Mouse (Mus musculus): Measurements from ENCODE around the gene Gnai2. TPM values are rescaled to one million over a fixed set of nuclear protein-coding genes. Genes with fewer than 3 reads are reported as not detected.
"Not testable (repeated sequence)": the region's sequence is repeated elsewhere in the genome, so short reads cannot be mapped to it uniquely, and the experiment has no call there.

The Gnai2 gene
- polyA plus RNA-seq (2012; rRNA removed): 752 and 1,030 TPM in 2 replicates

DNA sequence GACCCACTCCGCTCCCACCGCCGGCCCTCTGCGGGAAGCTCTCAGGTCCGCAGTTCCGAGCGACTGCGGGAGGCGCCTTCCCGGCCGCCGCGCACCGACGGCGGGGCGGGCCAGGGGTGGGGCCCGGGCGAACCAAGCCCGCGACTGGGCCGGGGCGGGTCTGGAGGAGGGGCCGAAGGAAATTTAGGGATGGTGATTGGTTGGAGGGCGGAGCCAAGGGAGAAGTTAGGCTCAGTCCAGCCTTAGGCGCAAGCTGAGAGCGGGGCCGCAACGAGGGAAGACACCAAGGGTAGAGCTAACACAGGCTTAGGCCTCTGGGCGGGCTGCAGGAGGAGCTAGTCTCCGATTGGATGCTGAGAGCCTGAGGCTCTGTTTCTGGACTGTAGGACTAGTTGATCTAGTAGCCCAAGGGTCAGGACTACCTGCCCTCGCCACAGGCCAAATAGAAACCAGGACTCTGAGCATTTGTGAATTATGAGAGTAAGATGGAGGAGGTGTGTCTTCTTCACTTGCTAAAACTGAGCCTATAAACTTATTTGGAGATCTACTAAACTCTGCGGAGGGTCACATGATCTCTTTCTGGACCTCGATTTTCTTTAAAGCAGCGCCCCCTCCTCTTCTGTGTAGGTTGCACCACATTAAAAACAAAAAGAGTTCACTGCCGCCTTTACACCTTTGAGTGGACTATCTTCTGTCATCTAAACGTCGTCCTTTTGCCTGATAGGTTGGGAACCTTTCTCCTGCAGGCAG, at the start of gene Gnai2:
Gene Gnai2 (minus strand): TSS at position 89 of the 750 bp plus-strand sequence.
- Histone ChIP-seq H3K27me3 (ENCODE audit: control insufficient read depth, insufficient read depth, low read length) (no peaks in the 10 kb centered on the region), H3K27ac (ENCODE audit: insufficient read depth, low read length) (peak within 1 kb of the TSS; percentile 96), H3K4me3 (ENCODE audit: extremely low read depth, insufficient read depth, insufficient read length) (peak within 1 kb of the TSS; percentile 99), H3K36me3 (ENCODE audit: control insufficient read depth, insufficient read depth, low read length) (peaks cover 4% of the 10 kb centered on the region; the same call in 1 of the 2 replicates), H3K4me1 (ENCODE audit: control insufficient read depth, insufficient read depth, insufficient read length) (peaks cover 32% of the 10 kb centered on the region; the same call in 1 of the 2 replicates)
- WGBS: 2% methylated on average over 38 of the region's 38 CpGs
- DNase-seq (ENCODE audit: low read depth in 1 of 2, low spot score in 2 of 2): peak; percentile 89 to 98
- TF ChIP-seq POLR2A (IDR thresholded peaks at IDR 0.05; ENCODE audit: low read depth, low read length) (peak; percentile 76), CTCF (IDR thresholded peaks at IDR 0.05; ENCODE audit: extremely low read depth, insufficient read depth, insufficient read length, insufficient replicate concordance) (no peak)

DNA sequence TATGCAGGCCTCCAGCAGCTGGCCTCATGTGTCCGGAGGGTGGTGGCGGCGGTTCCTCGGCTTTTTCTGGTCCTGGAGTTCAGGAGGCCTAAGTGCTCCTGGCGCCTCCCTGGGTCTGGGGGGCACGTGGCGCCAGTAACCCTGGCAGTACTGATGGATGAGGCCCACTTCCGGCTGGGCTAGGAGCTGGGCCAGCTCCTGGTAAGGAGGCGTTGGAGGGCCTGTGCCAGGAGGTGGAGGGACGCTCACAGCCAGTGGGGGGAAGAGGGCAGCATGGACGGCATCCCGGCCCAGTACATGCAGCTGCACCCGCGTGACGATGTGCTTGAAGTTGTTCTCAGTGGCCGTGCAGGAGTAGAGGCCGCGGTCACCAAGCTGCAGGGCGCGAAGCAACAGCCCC, 47.2 kb upstream of the Gnai2 start:
- Histone ChIP-seq H3K27me3 (ENCODE audit: control insufficient read depth, insufficient read depth, low read length) (no peaks in the 10 kb centered on the region), H3K27ac (ENCODE audit: insufficient read depth, low read length) (no peak overlapping the region), H3K36me3 (ENCODE audit: control insufficient read depth, insufficient read depth, low read length) (no peaks in the 10 kb centered on the region), H3K4me3 (ENCODE audit: extremely low read depth, insufficient read depth, insufficient read length) (no peak overlapping the region), H3K4me1 (ENCODE audit: control insufficient read depth, insufficient read depth, insufficient read length) (no peaks in the 10 kb centered on the region)
- WGBS: 81% methylated on average over 20 of the region's 20 CpGs
- no peak for TF ChIP-seq POLR2A (IDR thresholded peaks at IDR 0.05; ENCODE audit: low read depth, low read length)
- no peak for TF ChIP-seq CTCF (IDR thresholded peaks at IDR 0.05; ENCODE audit: extremely low read depth, insufficient read depth, insufficient read length, insufficient replicate concordance)
- DNase-seq (ENCODE audit: low read depth in 1 of 2, low spot score in 2 of 2): no peak

DNA sequence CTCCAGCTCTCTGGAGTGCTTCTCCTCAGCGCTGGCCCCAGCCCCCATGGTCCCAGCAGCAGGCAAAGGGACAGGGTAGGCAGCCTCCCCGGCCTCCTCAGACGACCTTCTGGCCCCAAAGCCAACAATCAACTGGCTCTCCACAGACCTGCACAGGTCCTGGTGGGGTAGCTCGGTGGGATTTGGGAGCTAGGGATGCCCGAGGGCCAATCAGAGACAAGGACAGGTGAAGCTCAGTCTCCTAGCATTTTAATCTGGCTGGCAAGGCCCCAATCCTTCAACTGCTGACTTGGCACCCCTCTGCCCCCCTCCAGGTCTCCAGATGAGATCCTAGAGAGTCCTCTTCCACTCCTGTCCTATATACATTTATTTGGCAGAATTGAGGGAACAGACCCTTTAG, 44.3 kb upstream of the Gnai2 start, which contains the start of gene Gnat1:
Gene Gnat1 (minus strand): TSS at position 212 of the 400 bp plus-strand sequence.
- Histone ChIP-seq H3K4me3 (ENCODE audit: extremely low read depth, insufficient read depth, insufficient read length) (no peak within 1 kb of the TSS), H3K27ac (ENCODE audit: insufficient read depth, low read length) (no peak within 1 kb of the TSS), H3K4me1 (ENCODE audit: control insufficient read depth, insufficient read depth, insufficient read length) (no peaks in the 10 kb centered on the region), H3K36me3 (ENCODE audit: control insufficient read depth, insufficient read depth, low read length) (no peaks in the 10 kb centered on the region), H3K27me3 (ENCODE audit: control insufficient read depth, insufficient read depth, low read length) (0 out of 2 replicates have a peak, but pooled peaks cover 6% of the 10 kb centered on the region)
- WGBS: 72% methylated on average over 5 of the region's 5 CpGs
- TF ChIP-seq CTCF (IDR thresholded peaks at IDR 0.05; ENCODE audit: extremely low read depth, insufficient read depth, insufficient read length, insufficient replicate concordance) (no peak), POLR2A (IDR thresholded peaks at IDR 0.05; ENCODE audit: low read depth, low read length) (no peak)
- DNase-seq (ENCODE audit: low read depth in 1 of 2, low spot score in 2 of 2): no peak

DNA sequence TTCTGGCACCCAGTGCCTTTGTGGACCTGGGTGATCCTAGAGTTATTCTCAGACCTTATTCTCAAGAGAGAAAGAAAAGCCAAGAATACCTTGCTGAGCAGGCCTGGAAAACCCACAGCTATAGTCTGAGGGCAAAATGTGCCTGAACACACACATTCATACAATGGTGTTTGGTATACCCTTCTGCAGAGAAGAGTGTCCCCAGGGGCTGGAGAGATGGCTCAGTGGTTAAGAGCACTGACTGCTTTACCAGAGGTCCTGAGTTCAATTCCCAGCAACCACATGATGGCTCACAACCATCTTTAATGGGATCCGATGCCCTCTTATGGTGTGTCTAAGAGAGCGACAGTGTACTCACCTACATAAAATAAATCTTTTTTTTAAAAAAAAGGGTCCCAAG, 43.7 kb upstream of the Gnai2 start:
- Histone ChIP-seq H3K36me3 (ENCODE audit: control insufficient read depth, insufficient read depth, low read length) (no peaks in the 10 kb centered on the region), H3K4me1 (ENCODE audit: control insufficient read depth, insufficient read depth, insufficient read length) (no peaks in the 10 kb centered on the region), H3K4me3 (ENCODE audit: extremely low read depth, insufficient read depth, insufficient read length) (no peak overlapping the region), H3K27ac (ENCODE audit: insufficient read depth, low read length) (no peak overlapping the region), H3K27me3 (ENCODE audit: control insufficient read depth, insufficient read depth, low read length) (0 out of 2 replicates have a peak, but pooled peaks cover 6% of the 10 kb centered on the region)
- no peak for DNase-seq (ENCODE audit: low read depth in 1 of 2, low spot score in 2 of 2)
- TF ChIP-seq POLR2A (IDR thresholded peaks at IDR 0.05; ENCODE audit: low read depth, low read length) (no peak), CTCF (IDR thresholded peaks at IDR 0.05; ENCODE audit: extremely low read depth, insufficient read depth, insufficient read length, insufficient replicate concordance) (no peak)
- 96% methylated on average over 2 of the region's 2 CpGs for WGBS

DNA sequence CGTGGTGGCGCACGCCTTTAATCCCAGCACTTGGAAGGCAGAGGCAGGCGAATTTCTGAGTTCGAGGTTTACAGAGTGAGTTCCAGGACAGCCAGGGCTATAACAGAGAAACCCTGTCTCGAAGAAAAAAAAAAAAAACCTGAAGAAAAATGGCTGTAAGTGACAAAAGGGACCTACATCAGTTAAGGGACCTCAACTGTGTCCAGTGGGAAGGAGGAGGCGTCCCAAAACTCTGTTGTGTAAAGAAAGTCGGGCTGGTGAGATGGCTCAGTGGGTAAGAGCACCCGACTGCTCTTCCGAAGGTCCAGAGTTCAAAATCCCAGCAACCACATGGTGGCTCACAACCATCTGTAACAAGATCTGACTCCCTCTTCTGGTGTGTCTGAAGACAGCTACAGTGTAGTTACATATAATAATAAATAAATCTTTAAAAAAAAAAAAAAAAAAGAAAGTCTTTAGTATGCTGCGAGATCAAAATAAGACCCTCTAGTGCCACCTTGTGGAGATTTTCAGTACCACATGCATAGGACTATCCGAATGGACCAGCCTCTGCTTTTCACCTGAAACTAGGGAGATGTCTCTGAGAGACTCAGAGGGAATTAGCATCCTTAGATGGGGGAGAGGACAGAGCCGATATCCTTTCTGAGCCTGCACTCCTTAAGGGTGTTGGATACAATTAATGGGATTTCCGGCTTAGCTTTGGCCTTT, 42.8 kb upstream of the Gnai2 start:
- not testable (repeated sequence) for H3K4me3 ChIP-seq (ENCODE audit: extremely low read depth, insufficient read depth, insufficient read length); H3K4me1 ChIP-seq (ENCODE audit: control insufficient read depth, insufficient read depth, insufficient read length); H3K36me3 ChIP-seq (ENCODE audit: control insufficient read depth, insufficient read depth, low read length); H3K27ac ChIP-seq (ENCODE audit: insufficient read depth, low read length); H3K27me3 ChIP-seq (ENCODE audit: control insufficient read depth, insufficient read depth, low read length)
- peak; percentile 6; the same call in 1 of the 2 replicates for TF ChIP-seq CTCF (IDR thresholded peaks at IDR 0.05; ENCODE audit: extremely low read depth, insufficient read depth, insufficient read length, insufficient replicate concordance)
- DNase-seq (ENCODE audit: low read depth in 1 of 2, low spot score in 2 of 2): peak; percentile 66 to 71
- WGBS: 39% methylated on average over 14 of the region's 14 CpGs

DNA sequence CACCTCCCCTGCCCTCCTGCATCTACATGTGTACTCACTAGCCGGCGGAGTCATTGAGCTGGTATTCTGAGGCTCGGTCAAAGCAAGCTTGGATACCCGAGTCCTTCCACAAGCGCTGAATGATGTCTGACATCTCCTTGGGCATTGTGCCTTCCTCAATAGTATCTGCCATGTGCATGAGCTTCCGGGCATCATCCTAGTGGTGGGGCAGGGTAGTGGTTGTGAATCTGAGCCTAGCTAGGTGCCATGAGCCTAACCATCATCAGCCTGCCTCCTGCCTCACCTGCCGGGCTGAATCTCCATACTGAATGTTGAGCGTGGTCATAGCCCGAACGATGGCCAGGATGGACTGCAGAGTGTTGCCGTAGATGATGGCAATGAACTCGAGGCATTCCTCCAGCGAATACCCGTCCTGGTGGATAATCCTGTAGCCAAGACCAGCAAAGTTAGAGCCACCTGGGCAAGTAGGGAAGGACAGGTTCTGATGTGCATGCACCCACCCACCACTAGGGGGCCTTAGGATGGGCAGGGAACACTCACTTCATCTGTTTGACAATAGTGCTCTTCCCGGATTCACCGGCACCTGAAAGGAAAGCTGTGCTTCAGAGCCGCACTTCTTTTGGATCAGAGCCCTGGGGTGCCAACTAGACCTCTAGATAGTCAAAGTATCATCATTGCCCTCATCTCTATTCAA, 42.1 kb upstream of the Gnai2 start:
- H3K4me1 ChIP-seq (ENCODE audit: control insufficient read depth, insufficient read depth, insufficient read length): no peaks in the 10 kb centered on the region
- no peaks in the 10 kb centered on the region for H3K36me3 ChIP-seq (ENCODE audit: control insufficient read depth, insufficient read depth, low read length)
- H3K27me3 ChIP-seq (ENCODE audit: control insufficient read depth, insufficient read depth, low read length): 0 out of 2 replicates have a peak, but pooled peaks cover 6% of the 10 kb centered on the region
- DNase-seq (ENCODE audit: low read depth in 1 of 2, low spot score in 2 of 2): peak; percentile 46 to 48
- no peak for TF ChIP-seq POLR2A (IDR thresholded peaks at IDR 0.05; ENCODE audit: low read depth, low read length)
- TF ChIP-seq CTCF (IDR thresholded peaks at IDR 0.05; ENCODE audit: extremely low read depth, insufficient read depth, insufficient read length, insufficient replicate concordance): peak; percentile 64; the same call in 1 of the 2 replicates
- no peak overlapping the region for H3K27ac ChIP-seq (ENCODE audit: insufficient read depth, low read length)
- 22% methylated on average over 17 of the region's 17 CpGs for WGBS
- no peak overlapping the region for H3K4me3 ChIP-seq (ENCODE audit: extremely low read depth, insufficient read depth, insufficient read length)
